Mouse (Mus musculus): ENCODE measurements around the gene Gm10188. TPM values are rescaled to one million over a fixed set of nuclear protein-coding genes. Genes with fewer than 3 reads are reported as not detected.

Gm10188 gene
- polyA plus RNA-seq, 1 experiment from 2014 or later, result not detected

DNA sequence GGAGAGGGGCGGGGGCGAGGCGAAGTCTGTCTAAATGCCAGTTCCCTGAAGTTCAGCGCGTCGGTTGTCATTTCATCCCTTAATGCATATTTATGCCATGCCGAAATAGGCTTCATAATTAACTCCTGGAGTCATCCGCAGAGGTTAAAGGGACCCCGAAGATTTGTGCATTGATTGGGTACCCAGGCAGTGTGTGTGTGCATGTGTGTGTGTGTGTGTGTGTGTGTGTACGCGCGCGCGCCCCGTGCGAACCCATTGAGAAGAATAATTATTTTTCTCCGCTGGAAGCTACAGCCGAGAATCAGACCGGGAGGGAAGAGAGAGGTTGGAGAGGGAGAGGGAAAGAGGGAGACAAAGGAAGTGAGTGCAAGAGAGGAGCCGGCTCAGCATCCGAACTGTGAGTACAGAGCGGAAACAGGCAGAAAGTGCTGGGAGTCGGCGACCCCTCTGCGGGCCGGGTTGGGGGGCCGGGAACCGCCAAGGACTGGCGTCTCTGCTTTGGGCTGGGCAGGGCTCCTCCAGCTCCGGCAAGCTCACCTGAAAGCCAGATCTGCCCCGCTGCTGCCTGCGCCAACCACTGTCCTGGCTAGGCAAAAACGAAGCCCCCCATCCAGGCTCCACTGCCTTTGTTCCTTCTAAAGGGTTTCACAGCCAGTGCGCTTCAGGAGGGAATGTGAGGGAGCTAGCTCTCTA, 38.3 kb downstream of the Gm10188 start, which contains the start of the genes Lemd1 and AC124108.1:
Gene Lemd1, plus strand, starts transcription at position 339 of the 693 bp plus-strand sequence.
Gene AC124108.1, plus strand, starts transcription at position 365 of the 693 bp plus-strand sequence.
- Histone ChIP-seq H3K4me2 (peak within 1 kb of the TSS; percentile 88), H3K9ac (peak within 1 kb of the TSS; percentile 45), H3K4me3 (replicated peaks) (peak within 1 kb of the TSS; percentile 55), H3K9me3 (replicated peaks) (no peaks in the 10 kb centered on the region), H3K36me3 (no peaks in the 10 kb centered on the region), H3K27me3 (peaks cover 94% of the 10 kb centered on the region), H3K4me1 (peaks cover 49% of the 10 kb centered on the region), H3K27ac (peak within 1 kb of the TSS; percentile 22; the same call in 1 of the 2 replicates)
- ATAC-seq (replicated peaks; ENCODE audit: low FRiP score), result no peak
- 0% methylated on average over 34 of the region's 34 CpGs for WGBS

DNA sequence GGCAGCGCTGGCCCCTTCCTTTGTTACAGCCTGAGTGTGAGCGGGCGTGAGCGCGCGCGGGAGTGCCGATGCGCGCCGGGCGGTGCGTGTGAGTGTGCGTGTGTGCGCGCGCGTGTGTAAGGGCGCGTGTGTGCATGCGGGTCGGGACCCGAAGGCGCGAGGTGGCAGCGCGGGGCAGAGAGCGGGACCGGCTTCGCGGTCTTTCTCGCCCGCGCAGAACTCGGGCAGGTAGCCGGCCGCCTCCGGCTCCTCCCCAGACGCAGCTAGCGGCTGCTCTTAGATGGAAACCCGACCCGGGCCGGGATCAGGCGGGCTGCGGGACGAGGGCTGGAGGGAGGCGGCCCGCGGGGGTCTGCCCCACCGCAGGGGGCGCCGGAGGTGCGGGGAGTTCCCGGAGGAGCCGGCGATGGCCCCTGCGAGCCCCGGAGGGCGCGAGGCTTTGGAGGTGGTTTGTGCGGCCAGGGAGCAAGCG, 38.9 kb downstream of the Gm10188 start:
- Histone ChIP-seq H3K27ac (peak overlapping the region; percentile 22; the same call in 1 of the 2 replicates), H3K4me1 (peaks cover 44% of the 10 kb centered on the region), H3K4me2 (peak overlapping the region; percentile 88), H3K9me3 (replicated peaks) (no peaks in the 10 kb centered on the region), H3K27me3 (peaks cover 91% of the 10 kb centered on the region), H3K9ac (peak overlapping the region; percentile 45), H3K4me3 (replicated peaks) (peak overlapping the region; percentile 55), H3K36me3 (no peaks in the 10 kb centered on the region)
- 0% methylated on average over 62 of the region's 62 CpGs for WGBS
- 0 out of 2 replicates have a peak, but pooled peaks have one; percentile 1 for ATAC-seq (replicated peaks; ENCODE audit: low FRiP score)

DNA sequence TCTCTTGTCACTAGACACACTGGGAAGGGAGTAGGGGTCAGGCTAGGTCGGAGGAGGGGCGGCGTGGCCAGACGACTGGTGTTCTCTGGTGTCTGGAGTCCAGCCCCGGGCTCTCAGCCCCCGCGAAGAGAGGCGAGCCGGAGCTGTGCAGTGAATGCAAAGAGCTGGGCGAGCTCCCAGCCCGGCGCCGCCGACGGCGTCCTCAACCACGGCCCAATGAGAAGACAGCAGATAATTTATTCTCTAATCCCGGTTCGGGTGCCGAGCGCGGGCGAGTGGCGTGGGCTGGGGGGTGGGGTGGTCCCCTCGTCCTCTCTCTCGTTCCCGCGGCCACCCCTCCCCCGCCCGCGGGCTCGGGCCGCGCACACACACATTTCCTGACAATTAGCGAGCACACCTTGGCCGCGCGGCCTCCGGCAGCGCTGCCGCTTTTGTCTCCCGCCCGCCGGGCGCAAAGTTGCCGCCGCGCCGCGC, 39.5 kb downstream of the Gm10188 start:
- no peaks in the 10 kb centered on the region for H3K9me3 ChIP-seq (replicated peaks)
- no peak overlapping the region for H3K27ac ChIP-seq
- peak overlapping the region; percentile 55 for H3K4me3 ChIP-seq (replicated peaks)
- ATAC-seq (replicated peaks; ENCODE audit: low FRiP score), result peak; percentile 54
- H3K27me3 ChIP-seq, result peaks cover 87% of the 10 kb centered on the region
- H3K4me1 ChIP-seq, result peaks cover 38% of the 10 kb centered on the region
- no peaks in the 10 kb centered on the region for H3K36me3 ChIP-seq
- 0% methylated on average over 48 of the region's 50 CpGs for WGBS
- peak overlapping the region; percentile 45; the same call in 1 of the 2 replicates for H3K9ac ChIP-seq
- peak overlapping the region; percentile 88 for H3K4me2 ChIP-seq

DNA sequence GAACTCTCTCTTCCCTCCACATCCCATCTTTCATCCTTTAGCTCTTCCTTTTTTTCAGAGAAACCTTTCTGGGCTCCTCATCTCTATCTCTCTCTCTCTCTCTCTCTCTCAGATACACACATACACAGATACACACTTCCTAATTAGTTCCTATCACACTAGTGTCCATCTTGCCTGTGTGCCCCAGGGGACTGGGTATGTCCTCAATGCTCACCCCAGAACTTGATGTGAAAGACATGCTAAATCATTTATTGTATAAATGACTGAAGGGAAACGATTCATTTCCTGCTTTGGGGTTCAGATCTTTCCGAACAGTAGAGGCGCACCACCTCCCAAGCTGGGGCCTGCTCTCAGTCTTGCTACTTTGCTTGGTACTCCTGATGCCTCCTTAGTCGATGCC, 40.3 kb downstream of the Gm10188 start:
- H3K27ac ChIP-seq, result no peak overlapping the region
- WGBS, result 43% methylated on average over 4 of the region's 4 CpGs
- H3K9me3 ChIP-seq (replicated peaks), result no peaks in the 10 kb centered on the region
- no peak overlapping the region for H3K9ac ChIP-seq
- H3K4me3 ChIP-seq (replicated peaks), result no peak overlapping the region
- no peak overlapping the region for H3K4me2 ChIP-seq
- peaks cover 36% of the 10 kb centered on the region for H3K4me1 ChIP-seq
- no peaks in the 10 kb centered on the region for H3K36me3 ChIP-seq
- ATAC-seq (replicated peaks; ENCODE audit: low FRiP score), result no peak
- H3K27me3 ChIP-seq, result peaks cover 79% of the 10 kb centered on the region

DNA sequence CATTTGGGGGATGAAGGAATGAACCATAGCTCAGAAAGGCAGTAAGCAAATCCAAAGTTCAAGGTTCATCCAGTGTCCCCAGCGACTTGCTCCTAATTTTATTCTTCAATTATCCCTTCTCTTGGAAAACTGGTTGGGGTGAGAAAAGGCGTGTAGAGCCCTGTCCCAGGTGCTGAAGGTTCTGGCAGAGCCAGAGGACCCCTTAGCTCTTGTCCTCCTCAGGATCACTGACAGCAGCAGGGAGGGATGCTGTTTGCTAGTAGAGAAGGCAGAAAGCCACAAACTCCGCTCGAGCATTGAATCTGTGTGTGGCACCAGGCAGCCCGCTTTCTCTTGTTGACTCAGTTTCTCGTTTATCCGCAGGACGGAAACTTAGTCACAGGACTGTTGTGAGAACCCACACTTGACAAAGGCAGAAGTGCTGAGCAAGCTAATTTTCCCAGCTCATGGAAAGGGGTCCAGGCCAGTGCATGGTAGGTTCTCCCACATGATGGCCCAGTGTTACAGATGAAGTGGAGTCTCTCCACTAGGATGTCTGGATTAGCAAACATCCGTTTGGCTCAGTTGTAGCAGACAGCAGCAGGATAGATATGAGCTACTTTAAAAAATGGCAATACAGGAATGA, 41.0 kb downstream of the Gm10188 start:
- peaks cover 74% of the 10 kb centered on the region for H3K27me3 ChIP-seq
- peaks cover 36% of the 10 kb centered on the region for H3K4me1 ChIP-seq
- ATAC-seq (replicated peaks; ENCODE audit: low FRiP score), result no peak
- no peak overlapping the region for H3K27ac ChIP-seq
- no peak overlapping the region for H3K9ac ChIP-seq
- no peak overlapping the region for H3K4me2 ChIP-seq
- WGBS, result 38% methylated on average over 9 of the region's 9 CpGs
- no peak overlapping the region for H3K4me3 ChIP-seq (replicated peaks)
- H3K36me3 ChIP-seq, result no peaks in the 10 kb centered on the region
- no peaks in the 10 kb centered on the region for H3K9me3 ChIP-seq (replicated peaks)

DNA sequence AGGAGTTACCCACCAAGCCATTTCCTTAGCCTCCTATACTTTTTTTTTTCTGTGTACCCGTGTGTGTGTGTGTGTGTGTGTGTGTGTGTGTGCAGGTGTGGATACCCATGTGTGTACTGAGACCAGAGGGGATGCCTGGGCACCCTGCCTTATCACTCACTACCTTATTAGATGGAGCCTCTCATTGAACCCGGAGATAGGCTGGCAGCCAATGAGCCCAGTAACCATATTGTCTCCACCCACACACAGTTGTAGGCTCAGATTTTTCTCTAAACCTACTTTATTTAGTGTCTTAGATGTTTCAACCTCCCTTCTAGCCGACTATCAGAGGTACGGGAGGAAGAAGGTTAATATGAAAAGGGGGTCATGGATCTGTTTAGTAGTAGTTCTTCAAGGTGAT, 43.3 kb downstream of the Gm10188 start:
- H3K9ac ChIP-seq, result no peak overlapping the region
- no peaks in the 10 kb centered on the region for H3K36me3 ChIP-seq
- 80% methylated on average over 4 of the region's 4 CpGs for WGBS
- H3K4me1 ChIP-seq, result peaks cover 22% of the 10 kb centered on the region
- H3K27ac ChIP-seq, result no peak overlapping the region
- peaks cover 54% of the 10 kb centered on the region for H3K27me3 ChIP-seq
- no peak for ATAC-seq (replicated peaks; ENCODE audit: low FRiP score)
- H3K9me3 ChIP-seq (replicated peaks), result no peaks in the 10 kb centered on the region
- no peak overlapping the region for H3K4me2 ChIP-seq
- no peak overlapping the region for H3K4me3 ChIP-seq (replicated peaks)

MicroRNAs within 50 kb of the gene (microRNA counts, 519-probe panel; counts per million panel counts)
- microRNA mmu-miR-135b, result 1,630 counts per million, percentile 8 among the panel's probes with 10 or more counts

Small RNAs within 50 kb of the gene (microRNA-seq; reads per million reads assigned to microRNA genes)
- gene Mir135b, result 124 reads per million, percentile 60 among the genes with 10 or more reads in this experiment

Other genes starting within 250 kb of the Gm10188 start
- gene Elk4, start 222.2 kb downstream of the Gm10188 start, polyA plus RNA-seq (2015; fragmentation: Nextera tagmentation; extraction: Ambion mirVana), result 24.1 and 25.8 TPM in 2 replicates
- 15.6 and 15.8 TPM in 2 replicates for gene Mfsd4a, start 161.7 kb downstream of the Gm10188 start, polyA plus RNA-seq (2015; fragmentation: Nextera tagmentation; extraction: Ambion mirVana)
- gene Cdk18, start 90.1 kb downstream of the Gm10188 start, polyA plus RNA-seq (2015; fragmentation: Nextera tagmentation; extraction: Ambion mirVana), result 7.6 and 8.1 TPM in 2 replicates
- gene Lemd1, start 38.3 kb downstream of the Gm10188 start, polyA plus RNA-seq (2015; fragmentation: Nextera tagmentation; extraction: Ambion mirVana), result 0.31 and 0.51 TPM in 2 replicates
- gene AC124108.1, start 38.3 kb downstream of the Gm10188 start, polyA plus RNA-seq (2015; fragmentation: Nextera tagmentation; extraction: Ambion mirVana), result 0.05 TPM in 2 replicates
- 1.2 and 1.6 TPM in 2 replicates for gene Klhdc8a, start 68.9 kb upstream of the Gm10188 start, polyA plus RNA-seq (2015; fragmentation: Nextera tagmentation; extraction: Ambion mirVana)
- gene Nuak2, start 86.4 kb upstream of the Gm10188 start, polyA plus RNA-seq (2015; fragmentation: Nextera tagmentation; extraction: Ambion mirVana), result 3.6 and 3.8 TPM in 2 replicates
- gene Tmcc2, start 161.5 kb upstream of the Gm10188 start, polyA plus RNA-seq (2015; fragmentation: Nextera tagmentation; extraction: Ambion mirVana), result 11.9 and 15.5 TPM in 2 replicates
- gene Dstyk, start 187.8 kb upstream of the Gm10188 start, polyA plus RNA-seq (2015; fragmentation: Nextera tagmentation; extraction: Ambion mirVana), result 15.2 and 15.5 TPM in 2 replicates
- 48.1 and 49.7 TPM in 2 replicates for gene Rbbp5, start 247.6 kb upstream of the Gm10188 start, polyA plus RNA-seq (2015; fragmentation: Nextera tagmentation; extraction: Ambion mirVana)